Mouse (Mus musculus): ENCODE data around the gene Msi2.

DNA sequence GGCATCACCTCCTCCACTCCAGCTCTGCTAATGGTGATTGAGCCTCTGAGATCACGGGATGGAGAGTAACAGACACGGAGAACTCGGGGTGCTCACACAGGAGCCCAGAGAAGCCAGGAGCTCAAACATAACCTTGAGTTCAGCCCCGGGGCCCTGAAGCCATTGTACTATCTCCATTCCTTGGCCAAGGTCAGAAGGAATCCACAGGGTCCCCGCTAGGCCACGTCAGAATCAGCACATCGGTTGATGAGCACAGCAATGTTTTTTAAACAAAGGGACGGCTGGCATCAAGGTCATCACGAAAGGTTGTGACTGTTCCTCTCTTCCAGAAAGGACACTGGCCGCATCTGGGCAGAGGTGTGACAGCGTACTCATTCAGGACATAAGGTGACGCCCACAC, 27.0 kb upstream of the Msi2 start:
- TF ChIP-seq POLR2A (IDR thresholded peaks at IDR 0.05; ENCODE audit: insufficient read depth, low read depth, low read length) (no peak), CTCF (IDR thresholded peaks at IDR 0.05; ENCODE audit: insufficient read depth, low read depth, low read length) (no peak)

Measured in olfactory bulb, adult 2 months (tissue).